Mouse (Mus musculus) frontal cortex, postnatal 14 days (tissue): Measurements from ENCODE around the gene Scn10a.

Experiments
- DNase-seq, 2 experiments: peaks; one replicate each; pipeline ENCODE4 v3.0.0; 2022; ENCODE audit warnings: low spot score in 2 of 2

Scn10a gene

DNA sequence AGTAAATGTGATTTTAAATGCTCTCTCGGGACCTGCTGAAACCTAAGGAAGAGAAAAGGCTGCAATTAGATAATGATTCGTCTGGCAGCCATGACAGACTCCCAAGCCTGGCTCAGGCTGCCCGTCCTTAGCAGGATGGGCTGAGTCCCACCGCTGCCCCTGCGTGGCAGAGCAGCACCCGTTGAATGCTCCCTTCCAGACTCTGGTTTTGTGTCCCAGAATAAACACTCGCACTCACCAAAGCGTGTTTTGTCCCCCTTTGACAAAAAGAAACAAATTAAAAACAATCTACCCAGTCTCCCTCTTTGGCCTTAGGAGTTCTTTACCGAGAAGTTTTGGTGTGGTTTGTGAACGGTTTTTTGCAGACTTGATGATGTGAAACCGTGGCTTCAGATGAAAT lies at the start of gene Scn10a:
Scn10a (minus strand) TSS at position 101 of the 400 bp plus-strand sequence.
- no peak for DNase-seq

DNA sequence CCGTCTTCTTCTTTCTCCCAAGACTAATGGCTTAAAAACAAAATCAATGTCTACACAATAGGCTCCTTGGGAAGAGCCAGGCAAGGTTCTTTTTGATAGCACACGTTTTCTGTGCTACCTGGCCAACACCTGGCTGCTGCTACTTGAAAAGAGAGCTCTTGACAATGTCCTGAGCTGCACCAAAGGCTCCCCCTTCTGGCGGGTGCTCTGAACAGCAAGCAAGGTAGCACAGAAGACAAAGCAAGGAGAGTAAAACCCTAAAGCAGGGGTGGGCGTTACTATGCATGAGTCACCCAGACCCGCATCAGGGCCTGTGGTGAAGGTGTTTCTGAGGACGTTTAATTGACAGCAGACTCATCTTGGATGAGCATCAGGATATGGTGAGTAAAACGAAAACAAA lies 49.5 kb upstream of the Scn10a start:
- DNase-seq, result peak in 1 of 2 experiments; percentile 9

DNA sequence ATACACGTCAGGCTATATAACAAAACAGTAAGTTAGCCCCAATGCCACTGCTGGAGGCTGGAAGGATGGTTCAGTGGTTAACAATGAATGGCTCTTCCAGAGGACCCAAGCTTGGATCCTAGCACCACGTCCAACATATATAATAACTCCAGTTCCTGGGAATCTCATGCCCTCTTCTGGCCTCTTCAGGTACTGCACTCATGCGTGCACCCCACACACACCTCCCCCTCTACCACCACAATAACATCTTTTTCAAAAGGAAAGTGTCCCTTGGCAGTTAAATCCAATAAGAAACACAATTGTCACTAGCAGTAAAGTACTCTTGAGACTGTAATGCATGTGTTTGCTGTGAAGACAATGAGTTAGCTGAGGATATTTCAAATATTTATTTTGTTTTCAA lies 41.1 kb upstream of the Scn10a start:
- no peak for DNase-seq

DNA sequence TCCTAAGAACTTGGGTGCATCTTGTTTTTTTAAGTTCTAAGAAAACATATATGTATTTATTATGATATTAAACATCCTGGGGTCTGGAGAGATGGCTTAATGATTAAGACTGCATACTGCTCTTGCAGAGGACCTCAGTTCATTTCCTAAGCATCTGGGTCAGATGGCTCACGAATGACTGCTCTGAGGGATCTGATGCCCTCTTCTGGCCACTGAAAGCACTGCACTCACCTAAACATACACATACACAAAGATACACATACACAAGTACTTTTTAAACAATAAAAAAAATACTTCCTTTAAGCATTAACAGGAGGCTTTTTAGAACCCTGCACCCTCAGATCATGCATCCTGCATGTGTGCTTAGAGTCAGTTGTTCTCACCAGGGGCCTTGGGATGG lies 40.3 kb upstream of the Scn10a start:
- DNase-seq, result no peak

DNA sequence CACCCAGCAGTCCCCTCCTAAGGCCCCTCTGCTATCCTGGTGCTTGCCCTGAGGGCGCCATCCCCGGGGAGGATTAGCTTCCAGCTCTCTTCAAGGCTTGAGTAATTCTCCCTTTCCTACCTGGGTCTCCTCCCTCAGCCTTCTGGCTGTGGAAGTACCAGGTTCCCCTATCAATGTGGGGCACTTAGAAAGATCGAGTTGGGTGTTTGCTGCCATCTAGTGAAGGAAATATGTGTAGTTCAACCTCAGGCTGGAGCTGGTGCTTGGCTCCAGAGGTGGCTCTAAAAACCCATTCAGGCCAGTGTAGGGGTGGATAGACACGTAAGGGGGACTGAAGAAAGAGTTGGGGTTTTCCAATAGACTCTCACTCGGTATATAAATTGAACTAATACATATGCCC lies 32.4 kb upstream of the Scn10a start:
- DNase-seq, result peak in 1 of 2 experiments; percentile 18

DNA sequence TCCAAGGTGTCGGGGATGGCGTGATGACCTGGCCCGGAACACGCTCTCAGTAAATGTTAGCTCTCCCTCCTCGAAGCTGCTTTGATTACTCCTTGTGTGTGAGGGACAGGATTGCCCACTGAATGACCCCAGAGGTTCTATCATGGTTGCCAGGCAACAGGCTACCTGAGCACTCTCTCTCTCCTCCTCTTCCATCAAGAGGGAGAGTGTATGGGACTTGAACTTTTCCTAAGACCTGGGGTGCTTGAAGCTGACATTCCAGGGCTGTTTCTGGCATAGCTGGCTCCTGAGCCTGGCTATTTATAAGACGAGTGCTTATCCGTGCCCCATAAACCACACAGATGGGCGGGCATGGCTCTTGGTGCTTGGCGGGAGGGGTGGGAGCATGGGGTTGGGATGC lies 30.0 kb upstream of the Scn10a start:
- DNase-seq, result no peak

DNA sequence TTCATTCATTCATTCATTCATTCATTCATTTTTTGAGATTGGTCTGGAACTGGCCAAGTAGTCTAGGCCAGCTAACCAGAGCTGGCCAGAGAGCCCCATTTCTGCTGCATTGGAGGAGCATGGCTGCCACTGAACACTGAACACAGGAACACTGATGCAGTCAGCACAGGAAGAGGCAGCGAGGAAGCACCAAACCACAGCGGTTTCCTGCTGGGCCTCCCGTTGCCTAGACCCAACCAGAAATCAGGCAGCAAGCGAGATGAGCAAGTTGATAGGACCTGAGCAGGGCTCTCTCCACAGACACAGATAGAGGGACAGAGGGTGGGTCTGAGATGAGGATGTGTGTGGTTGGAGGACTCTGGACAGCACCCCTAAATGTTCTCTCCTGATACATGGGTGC lies 24.8 kb upstream of the Scn10a start:
- no peak for DNase-seq

DNA sequence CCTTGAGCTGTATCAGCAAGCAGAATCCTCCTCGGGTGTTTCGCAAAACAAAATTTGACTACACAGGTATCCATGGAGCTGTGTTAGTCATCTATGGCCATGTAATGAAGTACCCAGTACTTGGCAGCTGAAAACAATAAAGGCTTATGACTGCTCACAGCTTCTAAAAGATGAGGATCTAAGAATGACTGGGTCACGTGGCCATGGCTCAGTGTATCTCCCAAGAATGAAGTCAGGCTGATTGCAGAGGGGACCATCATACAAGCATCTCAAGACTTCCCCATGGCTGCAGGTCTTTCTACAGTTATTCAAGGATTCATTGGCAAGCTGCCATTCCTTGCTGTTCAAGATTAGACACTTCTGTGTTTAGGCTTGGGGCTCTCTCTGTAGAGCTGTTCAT lies 24.2 kb upstream of the Scn10a start:
- DNase-seq, result no peak

DNA sequence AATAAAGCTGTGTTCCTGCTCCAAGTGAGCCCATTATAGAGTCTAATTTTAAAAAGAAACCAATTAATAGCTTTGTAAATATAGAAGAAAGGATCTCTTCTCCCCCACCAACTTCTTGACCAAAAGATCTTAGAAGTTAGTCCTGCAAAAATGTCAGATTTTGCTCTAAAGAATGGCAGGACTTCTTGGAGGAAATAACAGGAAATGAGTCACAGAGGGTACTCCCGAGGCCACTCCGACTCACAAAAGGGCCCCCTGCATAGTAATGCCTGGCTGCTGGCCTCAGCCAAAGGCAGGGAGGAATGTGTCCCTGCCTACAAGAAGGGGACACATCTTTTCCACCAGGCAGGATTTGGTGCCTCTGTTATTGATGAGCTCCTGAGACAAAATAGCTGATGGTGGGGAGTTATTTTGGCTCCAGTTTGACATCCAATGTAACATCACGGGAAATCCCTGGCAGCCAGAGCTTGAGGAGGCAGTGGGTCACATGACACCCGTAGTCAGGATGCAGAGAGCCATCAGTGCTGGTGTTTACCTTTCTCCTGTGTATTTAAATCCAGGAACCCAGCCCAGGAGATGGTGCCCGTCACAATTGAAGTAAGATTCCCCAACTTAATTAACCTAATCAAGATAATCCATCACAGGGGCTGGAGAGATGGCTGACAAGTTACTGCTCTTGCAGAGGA lies 22.1 kb upstream of the Scn10a start:
- DNase-seq, result no peak

DNA sequence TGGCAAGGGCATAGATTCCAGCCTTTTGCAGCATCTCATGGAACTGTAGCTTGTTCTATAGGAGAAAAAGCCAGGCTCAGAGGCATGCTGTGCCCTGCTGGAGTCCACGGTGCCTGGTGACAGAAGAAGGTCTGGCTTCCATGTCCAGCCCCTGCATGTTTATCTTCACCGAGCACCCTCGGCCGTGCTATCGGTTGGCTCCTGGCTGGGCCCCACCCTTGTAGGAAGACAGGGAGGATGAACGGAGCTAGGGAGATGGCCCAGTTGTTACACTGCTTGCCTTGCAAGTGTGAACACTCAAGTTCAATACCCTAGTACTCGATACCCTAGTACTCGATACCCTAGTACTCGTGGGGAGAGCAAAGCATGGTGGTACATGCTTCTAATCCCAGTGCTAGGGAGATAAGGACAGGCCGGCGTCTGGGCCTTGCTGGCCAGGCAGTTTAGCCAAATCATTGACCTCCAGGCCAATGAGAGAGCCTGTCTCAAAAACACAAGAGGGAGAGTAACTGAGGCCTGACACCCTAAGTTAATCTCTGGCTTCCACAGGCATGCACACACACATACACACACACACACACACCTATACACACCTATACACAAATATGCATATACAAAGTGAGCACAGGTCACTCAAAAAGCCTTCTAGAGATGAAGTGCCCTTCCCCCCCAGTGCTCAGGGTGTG lies 9.4 kb upstream of the Scn10a start:
- no peak for DNase-seq

DNA sequence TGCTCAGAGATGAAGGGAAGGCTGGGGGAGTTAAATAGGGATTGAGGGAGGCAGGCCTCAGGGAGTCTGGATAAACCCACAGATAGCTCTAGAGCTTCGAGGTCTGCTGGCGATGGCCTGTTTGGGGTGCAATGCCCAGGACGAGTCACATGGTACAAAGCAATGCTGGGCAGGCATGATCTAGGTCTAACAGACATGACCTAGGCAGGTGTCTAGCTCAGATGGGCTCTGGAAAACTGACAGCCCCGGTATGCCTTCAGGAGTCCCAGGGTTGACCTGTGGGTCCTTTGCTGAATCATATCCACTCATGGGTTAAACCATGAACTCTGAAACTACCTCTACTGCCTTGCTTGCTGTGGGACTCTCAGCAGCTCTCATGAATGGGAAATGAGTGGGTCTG lies 7.9 kb upstream of the Scn10a start:
- no peak for DNase-seq

DNA sequence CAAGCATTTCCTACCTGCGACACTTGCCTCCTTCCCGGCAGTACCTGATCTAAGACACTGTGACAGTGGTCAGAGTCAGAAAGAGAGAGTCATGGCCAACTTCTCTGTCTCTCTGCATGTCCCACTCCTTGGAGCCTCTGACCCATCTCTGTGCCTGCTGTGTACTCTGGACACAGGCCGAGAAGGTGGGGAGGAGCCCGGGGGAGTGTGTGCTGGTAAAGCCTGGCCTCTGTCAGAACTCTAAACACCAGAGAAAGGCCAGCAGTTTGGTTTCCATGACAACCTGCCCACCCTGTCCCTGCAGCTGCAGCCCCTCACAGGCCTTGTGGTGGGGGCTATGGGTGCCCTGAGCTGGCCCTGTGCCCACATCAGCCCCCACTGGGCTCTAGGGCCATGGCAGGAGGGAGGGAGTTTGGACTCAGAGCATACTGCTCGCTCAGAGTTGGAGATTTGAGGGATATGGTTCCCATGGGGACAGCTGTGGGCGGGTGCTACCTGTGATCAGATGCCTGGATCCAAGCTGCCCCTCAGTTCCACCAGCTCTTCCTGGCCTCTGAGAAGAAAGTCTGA lies 6.3 kb upstream of the Scn10a start:
- DNase-seq, result peak in 1 of 2 experiments; percentile 11

DNA sequence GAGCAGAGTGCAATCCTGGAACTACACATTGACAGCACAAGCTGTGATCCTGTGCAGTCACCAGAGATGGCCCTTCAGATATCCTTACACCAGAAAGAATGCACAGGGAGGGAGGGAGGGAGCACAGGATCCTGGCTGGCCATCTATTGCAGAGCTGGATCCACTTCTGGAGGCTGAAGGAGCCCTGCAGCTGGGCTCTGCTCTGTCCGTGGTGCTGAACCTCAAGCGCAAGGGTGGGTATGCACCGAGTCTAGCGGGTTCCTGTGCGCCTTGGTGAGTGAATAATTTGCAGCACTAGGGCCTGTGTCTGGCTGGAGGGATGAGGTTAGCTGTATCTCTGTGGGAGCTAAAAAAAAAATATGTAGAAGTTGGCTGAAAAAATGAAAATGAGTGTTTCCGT lies 12.4 kb downstream of the Scn10a start:
- DNase-seq, result no peak

DNA sequence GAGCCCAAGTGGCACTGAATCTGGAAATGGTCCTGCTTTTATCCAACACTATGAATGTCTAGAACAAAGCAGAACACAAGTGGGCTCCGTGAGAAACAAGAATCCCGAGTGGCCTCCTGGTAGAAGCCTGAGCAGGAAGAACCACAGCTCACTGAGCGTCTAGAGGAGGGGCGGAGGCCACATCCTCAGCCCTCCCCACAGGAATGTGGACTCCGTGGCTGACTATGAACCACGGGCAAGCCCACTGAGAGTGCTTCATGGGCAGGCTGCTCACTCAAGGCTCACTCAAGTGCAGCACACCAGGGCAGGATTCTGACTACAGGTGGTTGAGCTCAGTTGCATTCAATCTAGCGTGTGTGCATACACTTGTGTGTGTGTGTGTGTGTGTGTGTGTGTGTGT lies 27.6 kb downstream of the Scn10a start:
- no peak for DNase-seq

DNA sequence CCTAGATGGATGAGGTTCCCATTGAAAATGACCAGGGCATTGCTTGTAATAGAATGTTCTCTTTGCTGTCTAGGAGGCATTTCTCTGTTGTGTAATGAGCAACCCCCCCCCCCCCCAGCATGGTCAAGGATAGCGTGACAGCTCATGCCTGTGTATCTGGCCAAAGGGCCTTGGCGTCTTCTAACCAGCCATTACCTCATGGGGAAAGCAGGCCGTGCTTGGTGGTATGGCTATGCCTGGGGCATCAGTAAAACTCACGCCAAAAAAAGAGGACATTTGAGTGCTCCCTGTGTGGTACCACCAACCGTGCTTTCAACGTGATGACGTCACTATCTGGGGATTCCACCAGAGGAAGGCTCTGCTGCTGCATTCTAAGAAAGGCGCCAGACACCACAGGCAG lies 28.1 kb downstream of the Scn10a start:
- DNase-seq, result no peak

DNA sequence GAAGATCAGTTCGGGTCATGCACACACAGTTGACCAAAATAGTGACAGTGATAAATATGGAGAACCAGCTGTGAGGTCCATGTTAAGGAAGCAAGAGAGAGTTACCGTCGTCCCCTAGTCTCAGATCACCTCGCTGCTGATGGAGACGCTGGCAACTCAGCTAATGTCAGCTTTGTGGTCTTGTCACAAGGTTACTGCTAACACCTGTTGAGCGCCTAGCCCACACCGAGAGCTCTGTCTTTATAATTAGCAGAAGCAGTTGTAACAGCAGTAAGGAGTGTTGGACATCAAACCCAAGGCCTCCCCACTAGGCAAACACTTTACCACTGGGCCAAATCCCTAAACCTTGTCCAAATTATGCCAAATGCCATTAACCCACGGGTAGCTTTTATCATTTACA lies 31.2 kb downstream of the Scn10a start:
- DNase-seq, result no peak

DNA sequence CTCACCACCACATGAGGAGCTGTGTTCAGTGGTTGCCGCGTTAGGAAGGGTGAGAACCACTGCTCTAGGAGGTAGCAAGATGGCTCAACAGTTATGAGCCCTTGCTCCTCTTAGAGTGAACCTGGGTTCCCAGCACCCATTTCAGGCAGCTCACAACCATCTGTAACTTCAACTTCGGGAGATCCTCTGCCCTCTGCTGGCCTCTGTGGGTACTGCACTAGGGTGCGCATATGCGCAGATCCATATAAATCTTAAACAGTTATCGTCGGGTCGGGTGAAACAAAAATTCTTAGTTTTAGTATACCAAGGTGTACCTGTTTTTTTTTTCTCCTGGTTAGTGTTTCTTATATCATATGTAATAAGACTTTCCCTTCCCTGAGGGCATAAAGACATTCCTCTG lies 32.9 kb downstream of the Scn10a start:
- no peak for DNase-seq

DNA sequence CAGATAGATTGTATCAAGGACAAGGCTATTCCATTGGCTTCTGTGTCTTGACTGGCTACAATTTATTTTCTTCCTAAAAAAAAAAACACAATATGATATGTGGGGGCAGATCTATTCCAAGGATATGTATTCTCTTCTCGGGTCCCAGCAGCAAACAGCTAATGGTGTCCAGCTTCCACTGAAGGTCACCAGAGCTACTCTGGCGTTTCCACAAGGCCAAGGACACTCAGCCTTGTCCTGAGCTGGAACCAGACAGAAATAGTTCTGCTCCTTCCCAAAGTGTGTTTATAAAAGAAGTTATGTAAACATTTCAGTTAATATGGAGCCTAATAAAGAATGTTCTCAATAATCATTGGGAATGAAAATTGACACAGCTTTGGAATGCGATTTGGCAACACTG lies 38.2 kb downstream of the Scn10a start:
- no peak for DNase-seq

DNA sequence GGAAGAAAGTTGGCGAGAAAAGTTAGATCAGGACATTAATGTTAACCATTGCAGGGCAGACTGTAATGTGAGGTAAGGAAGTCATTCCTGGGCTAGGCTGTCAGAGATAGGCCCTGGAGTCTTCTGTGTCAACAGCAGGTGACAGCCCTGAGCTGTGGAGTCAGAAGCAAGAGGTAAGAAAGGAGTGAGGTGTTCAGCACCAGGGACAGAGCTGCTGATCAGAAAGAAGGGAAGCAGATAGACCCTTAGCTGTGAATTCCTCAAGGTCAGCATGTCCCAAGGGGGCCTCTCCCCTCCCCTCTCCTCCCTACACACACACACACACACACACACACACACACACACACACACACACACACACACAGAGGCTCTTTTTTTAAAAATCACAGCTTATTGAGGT lies 55.0 kb downstream of the Scn10a start:
- no peak for DNase-seq

DNA sequence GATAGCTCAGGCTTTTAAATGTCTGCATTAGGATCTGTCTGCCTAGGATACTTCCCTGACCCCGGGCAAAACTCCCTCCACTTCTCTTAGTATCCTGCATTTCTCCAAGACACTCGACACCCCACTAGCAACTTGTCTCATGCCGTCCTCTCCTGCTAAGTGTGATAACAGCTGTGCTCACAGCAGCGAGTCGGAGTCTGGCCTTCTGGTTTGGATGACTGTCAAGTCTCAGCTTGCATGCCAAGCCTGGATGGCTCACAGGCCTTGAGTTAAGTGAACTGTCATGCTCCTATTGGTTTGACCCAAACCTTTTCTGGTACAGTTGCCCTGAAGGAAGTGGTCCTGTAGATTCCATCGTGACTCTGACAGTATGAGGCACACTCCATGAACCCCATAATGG lies 63.0 kb downstream of the Scn10a start:
- DNase-seq, result no peak

DNA sequence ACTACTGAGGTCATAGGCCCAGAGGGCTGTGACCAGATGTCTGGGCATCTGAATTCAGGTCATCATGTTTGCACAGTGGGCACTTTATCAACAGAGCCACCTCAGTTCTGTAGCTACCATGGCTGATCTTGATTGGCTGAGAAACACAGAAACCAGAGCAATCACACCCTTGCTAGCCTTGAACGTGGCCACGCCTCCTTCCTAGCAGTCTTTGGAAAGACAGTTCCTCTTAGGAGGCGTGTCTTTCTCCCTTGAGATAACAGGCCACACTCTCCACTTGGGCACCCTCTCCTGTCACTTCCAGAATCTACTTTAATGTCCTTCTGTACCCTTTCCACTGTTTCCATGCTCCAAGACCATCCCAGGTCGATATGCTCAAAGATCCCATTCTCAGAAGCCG lies 65.4 kb downstream of the Scn10a start:
- no peak for DNase-seq

DNA sequence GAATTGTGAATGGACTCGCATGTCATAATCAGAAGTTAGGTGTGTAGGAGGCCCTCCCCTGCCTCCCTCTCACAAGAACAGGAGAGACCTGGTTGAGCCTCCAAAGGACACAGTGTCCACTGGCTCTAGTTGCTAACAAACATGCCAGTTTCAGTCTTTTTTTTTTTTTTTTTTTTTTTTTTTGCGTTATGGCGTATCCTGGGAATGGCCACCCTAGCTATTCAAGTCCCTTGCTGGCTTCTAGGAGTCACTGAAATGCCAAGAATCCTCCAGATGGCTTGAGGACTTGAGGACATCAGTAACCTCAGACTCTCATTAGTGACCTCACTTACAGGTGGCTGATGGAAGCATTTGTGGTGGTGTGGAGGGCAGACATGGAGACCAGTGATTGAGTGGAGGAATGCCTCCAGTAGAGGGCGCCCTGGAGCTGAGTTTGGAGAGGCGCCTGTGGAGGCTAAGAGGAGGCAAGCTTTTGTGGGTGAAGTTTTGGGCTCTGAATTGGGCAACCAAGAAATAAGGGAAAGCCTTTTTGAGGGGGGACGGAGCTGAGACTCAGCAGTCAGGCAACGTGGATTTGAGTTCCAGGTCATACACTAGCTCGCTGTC lies 72.1 kb downstream of the Scn10a start:
- peak in 1 of 2 experiments; percentile 41 for DNase-seq

DNA sequence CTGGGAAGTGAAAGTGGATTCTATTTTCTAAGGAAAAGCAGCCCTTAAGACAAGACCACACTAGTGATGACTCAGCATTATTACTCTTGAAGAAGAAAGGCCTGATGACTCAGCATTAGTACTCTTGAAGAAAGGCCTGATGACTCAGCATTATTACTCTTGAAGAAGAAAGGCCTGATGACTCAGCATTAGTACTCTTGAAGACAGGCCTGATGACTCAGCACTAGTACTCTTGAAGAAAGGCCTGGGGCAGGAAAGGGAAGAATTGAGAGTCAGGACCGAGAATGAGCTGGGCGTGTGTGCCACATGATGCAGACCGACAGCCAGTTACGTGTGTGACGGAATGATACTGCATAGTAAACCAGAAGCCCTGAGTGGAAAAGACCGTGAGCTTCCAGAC lies 77.1 kb downstream of the Scn10a start:
- no peak for DNase-seq
